Mouse (Mus musculus) liver, embryonic 14.5 days (tissue): Measurements from ENCODE around the gene Cacna1i. TPM values are rescaled to one million over a fixed set of nuclear protein-coding genes. Genes with fewer than 3 reads are reported as not detected.

Experiments
- ATAC-seq: fragments of 200-750 bp; cut with Nextera tagmentation; 2 replicates; pipeline ENCODE4 v1.8.0; 2017; ENCODE audit warnings: moderate number of reproducible peaks, mild to moderate bottlenecking, moderate library complexity; ENCODE audit not compliant: insufficient read depth
- DNase-seq, 3 experiments: peaks; one replicate each; pipeline ENCODE4 v3.0.0-alpha.2; 2012 to 2013; ENCODE audit warnings: low read depth in 3 of 3, low spot score in 3 of 3
- H3K27ac ChIP-seq: fragments of 300-500 bp; sonication (generic); 2 replicates; pipeline ENCODE4 v1.5.1; 2014; ENCODE audit warnings: moderate library complexity, mild to moderate bottlenecking, control low read depth, inconsistent platforms
- H3K27me3 ChIP-seq: fragments of 300-500 bp; sonication (generic); 2 replicates; pipeline ENCODE4 v1.6.1; 2014; ENCODE audit warnings: mild to moderate bottlenecking, low read length, moderate library complexity; ENCODE audit not compliant: control insufficient read depth, insufficient read depth
- H3K36me3 ChIP-seq: fragments of 300-500 bp; sonication (generic); replicated peaks from 2 replicates; pipeline ENCODE4 v1.6.1; 2014; ENCODE audit warnings: low read depth; ENCODE audit not compliant: control insufficient read depth, insufficient read depth
- H3K4me1 ChIP-seq, 2 experiments: fragments of 200-500 bp in 1 of 2; fragments of 300-500 bp in 1 of 2; sonication (generic) in 1 of 2; replicated peaks; 2 replicates each; pipeline ENCODE4 v1.6.1; 2012 to 2014; ENCODE audit warnings: antibody characterized with exemption in 1 of 2, inconsistent platforms in 1 of 2, low read length in 1 of 2; ENCODE audit not compliant: control insufficient read depth in 2 of 2, insufficient read depth in 2 of 2
- H3K4me2 ChIP-seq: fragments of 300-500 bp; sonication (generic); 2 replicates; pipeline ENCODE4 v1.6.1; 2014; ENCODE audit warnings: low read depth, mild to moderate bottlenecking, control low read depth, moderate library complexity
- H3K4me3 ChIP-seq, 2 experiments: fragments of 200-500 bp in 1 of 2; fragments of 300-500 bp in 1 of 2; sonication (generic) in 1 of 2; 2 replicates each; pipeline ENCODE4 v1.5.1; 2012 to 2014; ENCODE audit warnings: low read depth in 2 of 2, low read length in 2 of 2, mild to moderate bottlenecking in 2 of 2, control low read depth in 1 of 2, inconsistent platforms in 1 of 2, moderate library complexity in 1 of 2; ENCODE audit not compliant: insufficient read depth in 1 of 2
- H3K9ac ChIP-seq: fragments of 300-500 bp; sonication (generic); replicated peaks from 2 replicates; pipeline ENCODE4 v1.6.1; 2014; ENCODE audit warnings: mild to moderate bottlenecking, control low read depth, moderate library complexity
- H3K9me3 ChIP-seq: fragments of 300-500 bp; sonication (generic); 2 replicates; pipeline ENCODE4 v1.6.1; 2016; ENCODE audit warnings: low read length, mixed read lengths; ENCODE audit not compliant: control insufficient read depth
- CTCF ChIP-seq: IDR thresholded peaks from 2 replicates; pipeline ENCODE4 v1.5.1; 2016; ENCODE audit warnings: antibody characterized with exemption, low read depth, control low read depth
- EP300 ChIP-seq: IDR thresholded peaks from 2 replicates; pipeline ENCODE4 v1.6.1; 2016; ENCODE audit warnings: antibody characterized with exemption, low read depth
- WGBS: fragments of 180-500 bp; shearing (Covaris S2); extraction: QIAGEN DNeasy Blood & Tissue Kit; methylation state at CpG from one replicate; pipeline ENCODE4 v1.1.7; 2014; ENCODE audit not compliant: insufficient replicate concordance; 5-methylcytosine and 5-hydroxymethylcytosine counted together
- polyA plus RNA-seq, 2 experiments: library from polyadenylated mRNA; depleted of rRNA in 1 of 2; stranded (reverse) in 1 of 2; unstranded in 1 of 2; fragments of >200 nt; fragmentation: Nextera tagmentation in 1 of 2; extraction: Ambion mirVana in 1 of 2; gene quantifications; 2 replicates each; pipeline versions ENCODE4 v1.2.1 to v1.2.3; 2012 to 2014

The Cacna1i gene
- polyA plus RNA-seq, 2 experiments: 0.01 TPM

GRCm38 (mm10) chr15:80418146-80418545 lies 131.1 kb downstream of the Cacna1i start:
- H3K4me3 ChIP-seq: no peak overlapping the region
- no peak for DNase-seq
- WGBS: 51% methylated on average over 2 of the region's 2 CpGs

GRCm38 (mm10) chr15:80430324-80430723 lies 143.3 kb downstream of the Cacna1i start:
- H3K27ac ChIP-seq: no peak overlapping the region
- no peaks in the 10 kb centered on the region for H3K4me1 ChIP-seq
- H3K4me2 ChIP-seq: no peak overlapping the region
- DNase-seq (no peak), ATAC-seq (no peak)
- no peaks in the 10 kb centered on the region for H3K36me3 ChIP-seq
- 74% methylated on average over 11 of the region's 11 CpGs for WGBS
- no peak overlapping the region for H3K4me3 ChIP-seq
- TF ChIP-seq CTCF: no peak
- TF ChIP-seq EP300: no peak
- no peaks in the 10 kb centered on the region for H3K9me3 ChIP-seq
- no peaks in the 10 kb centered on the region for H3K27me3 ChIP-seq
- H3K9ac ChIP-seq: no peak overlapping the region

More at GRCm38 (mm10) chr15:80418146-80418545, 131.1 kb downstream of the Cacna1i start:
- H3K9me3 ChIP-seq: no peaks in the 10 kb centered on the region
- H3K9ac ChIP-seq: no peak overlapping the region
- no peaks in the 10 kb centered on the region for H3K4me1 ChIP-seq
- no peak overlapping the region for H3K27ac ChIP-seq
- ATAC-seq: no peak
- H3K4me2 ChIP-seq: no peak overlapping the region
- no peaks in the 10 kb centered on the region for H3K27me3 ChIP-seq
- no peaks in the 10 kb centered on the region for H3K36me3 ChIP-seq
- TF ChIP-seq CTCF: no peak
- no peak for TF ChIP-seq EP300

GRCm38 (mm10) chr15:80436961-80437360 lies 149.9 kb downstream of the Cacna1i start:
- Histone ChIP-seq H3K4me2 (no peak overlapping the region), H3K9ac (no peak overlapping the region), H3K4me1 (no peaks in the 10 kb centered on the region), H3K27ac (no peak overlapping the region), H3K4me3 (no peak overlapping the region), H3K36me3 (no peaks in the 10 kb centered on the region), H3K9me3 (no peaks in the 10 kb centered on the region), H3K27me3 (no peaks in the 10 kb centered on the region)
- WGBS: 68% methylated on average over 5 of the region's 5 CpGs
- ATAC-seq (no peak), DNase-seq (no peak)
- TF ChIP-seq CTCF (no peak), EP300 (no peak)

- ATAC-seq (no peak), DNase-seq (no peak)
- H3K4me2 ChIP-seq: no peak overlapping the region
- TF ChIP-seq CTCF (no peak), EP300 (no peak)
- no peaks in the 10 kb centered on the region for H3K36me3 ChIP-seq
- H3K9ac ChIP-seq: no peak overlapping the region
- no peaks in the 10 kb centered on the region for H3K9me3 ChIP-seq
- H3K4me3 ChIP-seq: no peak overlapping the region
- no peak overlapping the region for H3K27ac ChIP-seq
- WGBS: 74% methylated on average over 9 of the region's 9 CpGs
- H3K27me3 ChIP-seq: no peaks in the 10 kb centered on the region
- no peaks in the 10 kb centered on the region for H3K4me1 ChIP-seq
Observed at GRCm38 (mm10) chr15:80437996-80438395, 151.0 kb downstream of the Cacna1i start.

GRCm38 (mm10) chr15:80438423-80438822 lies 151.4 kb downstream of the Cacna1i start:
- Histone ChIP-seq H3K4me2 (no peak overlapping the region), H3K27me3 (no peaks in the 10 kb centered on the region), H3K27ac (no peak overlapping the region), H3K4me1 (no peaks in the 10 kb centered on the region), H3K9me3 (no peaks in the 10 kb centered on the region), H3K36me3 (no peaks in the 10 kb centered on the region), H3K9ac (no peak overlapping the region), H3K4me3 (no peak overlapping the region)
- 59% methylated on average over 9 of the region's 9 CpGs for WGBS
- DNase-seq (no peak), ATAC-seq (no peak)
- TF ChIP-seq CTCF: no peak
